Mouse (Mus musculus) CH12F3 (cell line): ENCODE data around the gene Nek6.

Experiments
- in situ Hi-C: fragments of 300-500 bp; cut with MboI; formaldehyde crosslinking; loops from 2 replicates; pipeline ENCODE4 v1.14.3; 2020; ENCODE audit warnings: low sequenced_read_pairs

Nek6 gene

GRCm38 (mm10) chr2:38511487-38512307 is at the start of gene Nek6:
Gene Nek6 (plus strand): TSS chr2:38511643.
- in situ Hi-C loops, result no loop called here

DNA sequence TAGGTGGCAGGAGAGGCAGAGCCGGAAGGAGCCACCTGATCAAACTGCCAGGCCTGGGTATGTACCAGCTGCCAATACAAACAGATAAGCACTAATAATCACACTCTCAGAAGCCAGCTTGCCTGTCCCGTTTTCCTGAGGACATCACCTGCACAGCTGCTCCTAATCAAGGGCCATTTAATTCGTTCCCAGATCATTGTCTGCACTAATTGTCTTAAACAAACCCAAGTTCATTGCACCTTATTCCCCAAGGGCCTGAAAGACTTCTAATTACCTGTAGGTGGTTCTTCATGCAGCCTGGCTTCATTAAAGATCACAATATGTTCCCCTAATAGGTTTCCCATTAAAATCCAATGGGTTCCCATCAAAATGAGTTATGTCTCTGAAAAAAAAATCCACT is 49.1 kb upstream of the Nek6 start:
- in situ Hi-C loops, result no loop called here

DNA sequence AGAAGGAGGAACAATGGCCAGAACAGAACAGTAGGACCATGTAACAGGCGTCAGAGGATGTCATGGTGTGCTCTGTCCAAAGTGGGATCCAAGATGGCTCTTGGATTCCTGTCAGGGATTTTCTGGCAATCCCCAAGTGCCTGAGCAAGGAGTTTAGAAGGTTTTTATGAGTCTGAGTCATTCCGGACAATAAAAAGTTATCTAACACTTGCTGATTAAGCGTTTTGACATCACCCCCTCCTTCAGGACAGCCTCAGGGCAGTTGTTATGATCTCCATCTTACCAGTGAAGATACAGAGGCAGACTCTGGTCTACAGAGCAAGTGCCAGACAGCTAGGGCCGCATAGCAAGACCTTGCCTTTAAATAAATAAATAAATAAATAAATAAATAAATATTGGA is 42.6 kb upstream of the Nek6 start:
- in situ Hi-C loops, result no loop called here

GRCm38 (mm10) chr2:38471745-38472144 is 39.7 kb upstream of the Nek6 start:
- in situ Hi-C loops, result no loop called here

DNA sequence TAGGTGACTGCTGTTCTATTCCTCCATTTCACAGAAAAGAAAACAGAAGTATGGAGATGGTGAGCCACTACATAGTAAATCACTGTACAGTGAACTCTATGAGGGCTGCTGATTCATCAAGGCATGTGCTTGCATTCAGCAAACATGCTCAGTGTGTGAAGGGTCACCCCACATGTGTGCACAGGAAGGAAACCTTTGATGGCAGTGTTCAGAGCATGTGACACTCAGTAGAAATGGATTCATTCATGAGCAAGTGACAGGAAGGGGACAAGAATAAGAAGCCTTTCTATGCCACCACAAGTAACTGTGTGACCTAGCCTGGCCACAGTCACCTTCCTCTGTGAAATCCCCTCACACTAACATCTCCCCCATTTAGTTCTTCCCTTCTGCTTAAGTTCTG is 38.6 kb upstream of the Nek6 start:
- in situ Hi-C loops, result no loop called here

DNA sequence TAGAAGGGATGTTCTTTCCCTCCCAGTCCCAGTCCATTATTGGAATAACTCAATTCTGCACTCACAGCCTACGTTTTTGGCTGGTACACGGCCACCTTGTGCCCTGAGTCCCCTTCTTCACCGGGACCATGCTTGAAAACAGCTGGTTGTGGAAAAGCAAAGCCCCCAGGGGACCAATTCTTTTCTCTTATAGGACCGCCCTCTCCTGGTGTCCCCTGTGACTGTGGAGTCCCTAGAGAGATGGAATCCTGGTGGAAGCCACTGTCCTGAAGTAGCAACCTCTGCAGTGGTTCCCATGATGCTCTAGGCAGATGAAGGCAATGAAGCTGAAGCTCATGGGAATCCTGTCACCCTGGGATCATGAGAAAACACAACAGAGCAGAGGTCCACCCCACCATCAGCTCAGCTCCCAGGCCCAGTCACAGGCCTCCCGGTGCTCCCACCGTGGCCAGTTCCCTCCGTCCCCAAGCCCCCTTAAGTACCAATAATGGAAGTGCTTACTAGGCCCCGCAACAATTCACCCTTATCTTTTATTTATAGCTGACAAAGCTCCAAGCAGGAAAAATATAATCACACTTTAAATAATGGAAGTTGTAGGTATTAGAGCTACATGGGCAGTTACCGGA is 34.5 kb upstream of the Nek6 start:
- in situ Hi-C loops, result no loop called here

GRCm38 (mm10) chr2:38477497-38477873 is 34.0 kb upstream of the Nek6 start:
- in situ Hi-C loops, result no loop called here

GRCm38 (mm10) chr2:38478683-38479082 is 32.8 kb upstream of the Nek6 start:
- in situ Hi-C loops, result no loop called here

DNA sequence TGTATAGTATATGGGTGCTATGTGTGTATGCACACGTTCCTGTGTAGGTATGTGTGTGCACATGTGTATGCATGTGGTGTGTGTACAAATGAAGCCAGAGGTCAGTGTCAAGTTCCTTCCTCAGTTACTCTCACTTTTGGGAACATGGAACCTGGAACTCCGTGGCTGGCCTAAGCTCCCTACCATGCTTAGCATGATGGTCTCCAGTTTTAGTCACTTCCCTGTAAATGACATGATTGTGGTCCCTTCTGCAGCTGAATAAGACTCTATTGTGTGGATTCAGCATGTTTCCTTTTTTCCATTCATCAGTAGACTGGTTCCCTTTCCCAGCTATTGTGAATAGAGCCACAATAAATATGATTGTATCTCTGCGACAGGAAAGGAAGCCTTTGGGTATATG is 31.9 kb upstream of the Nek6 start:
- in situ Hi-C loops, result no loop called here

GRCm38 (mm10) chr2:38481166-38481778 is 30.2 kb upstream of the Nek6 start:
- in situ Hi-C loops, result no loop called here

- in situ Hi-C loops, result no loop called here
These were observed 29.3 kb upstream of the Nek6 start for GRCm38 (mm10) chr2:38482122-38482521.

- in situ Hi-C loops, result no loop called here
These were observed 28.3 kb upstream of the Nek6 start for GRCm38 (mm10) chr2:38483058-38483704.

DNA sequence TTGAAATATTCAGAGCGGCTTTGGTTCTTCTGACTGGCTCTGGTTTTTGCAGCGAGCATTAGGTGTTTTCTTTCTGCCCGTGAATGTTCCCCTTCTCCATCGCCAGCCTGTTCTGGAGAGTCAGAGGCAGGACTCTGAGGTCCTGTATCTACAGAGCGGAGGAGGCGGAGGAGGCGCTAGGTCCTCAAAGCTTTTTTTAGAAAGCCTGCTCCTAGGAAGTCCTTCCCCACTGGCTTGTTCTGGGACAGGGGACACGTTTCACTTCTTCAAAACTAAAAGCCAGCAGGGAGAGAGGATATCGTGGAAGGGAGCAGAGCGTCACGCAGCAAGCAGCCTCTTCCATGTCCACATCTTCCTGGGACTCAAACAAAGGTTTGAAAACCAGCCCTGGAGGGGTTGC is 26.9 kb upstream of the Nek6 start:
- in situ Hi-C loops, result no loop called here

DNA sequence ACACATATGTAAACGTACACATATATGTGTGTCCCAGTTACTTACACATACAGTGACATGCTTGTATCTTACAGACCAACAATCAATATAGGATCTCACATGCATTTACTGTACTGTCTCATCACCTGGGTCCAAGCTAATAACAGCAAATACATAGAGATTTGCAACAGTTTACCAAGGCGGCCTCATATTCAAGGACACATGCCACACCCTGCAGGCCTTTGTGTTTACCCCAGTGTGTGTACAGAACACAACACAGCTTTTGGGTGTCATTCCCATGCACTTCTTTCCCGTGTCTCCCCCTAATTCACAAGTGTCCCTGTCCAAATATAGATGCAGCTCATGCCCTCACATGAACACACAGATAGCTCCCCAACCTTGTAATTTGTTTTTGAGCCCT is 26.0 kb upstream of the Nek6 start:
- in situ Hi-C loops, result no loop called here

DNA sequence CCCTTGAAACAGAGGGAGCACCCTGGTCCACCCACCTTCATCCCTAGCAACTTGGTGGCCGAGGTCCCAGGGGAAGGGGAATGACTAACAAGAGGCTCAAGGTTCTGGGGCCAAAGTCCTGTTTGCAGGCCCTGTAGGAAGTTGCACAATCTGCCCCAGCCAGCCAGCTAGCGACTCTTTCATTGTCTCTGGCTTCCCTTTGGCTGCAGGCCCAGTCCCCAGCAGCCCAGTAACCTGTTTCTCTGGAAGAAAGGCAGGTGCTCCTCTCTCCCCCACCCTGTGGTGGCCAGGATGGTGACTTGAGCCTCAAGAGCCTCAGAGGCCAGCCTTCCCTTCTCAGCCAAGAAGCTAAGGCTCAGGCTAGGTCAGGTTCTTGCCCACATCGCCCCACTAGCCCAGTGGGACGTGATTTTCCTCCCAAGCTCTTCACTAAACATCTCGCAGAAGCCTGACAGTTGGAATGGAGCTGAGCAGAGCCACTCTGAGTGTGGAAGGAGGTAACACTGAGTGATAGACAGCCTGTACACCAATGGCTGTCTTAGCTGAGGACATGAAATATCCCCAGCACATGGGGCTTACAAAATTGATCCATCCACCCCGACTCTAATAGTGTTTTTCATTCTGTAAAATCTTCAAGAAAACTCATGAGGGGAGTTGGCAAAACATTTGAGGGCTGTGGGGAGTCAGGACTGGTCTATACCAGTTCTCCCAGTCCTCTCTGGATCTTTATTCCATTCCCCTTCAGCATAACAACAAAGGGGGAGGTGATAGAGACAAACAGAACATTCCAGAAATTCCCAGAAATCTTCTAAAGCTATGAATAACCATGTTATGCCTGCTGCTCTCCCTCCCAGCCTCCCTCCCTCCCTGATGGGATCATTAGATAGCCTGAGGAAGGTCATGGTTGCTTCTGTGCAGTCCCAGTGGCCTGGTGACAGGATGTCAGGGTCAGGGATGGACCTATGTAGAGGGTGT is 25.2 kb upstream of the Nek6 start:
- in situ Hi-C loops, result no loop called here

DNA sequence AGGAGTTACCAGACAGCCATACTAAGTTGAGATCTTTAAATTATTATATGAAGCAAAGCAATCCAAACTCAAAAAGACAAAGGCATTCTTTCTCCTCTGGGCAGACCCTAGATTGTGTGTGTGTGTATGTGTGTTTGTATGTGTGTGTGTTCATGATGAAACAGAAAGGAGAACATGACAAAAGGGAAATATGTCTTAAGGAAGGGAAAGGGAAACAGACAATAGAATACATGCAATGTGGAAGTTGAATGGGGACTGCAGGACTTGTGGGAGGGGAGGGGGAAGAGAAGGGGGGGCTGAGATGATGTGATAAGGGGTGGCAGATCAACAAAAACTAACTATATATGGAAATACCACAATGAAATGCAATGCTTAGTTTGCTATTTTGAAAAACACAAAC is 13.8 kb upstream of the Nek6 start:
- in situ Hi-C loops, result no loop called here

DNA sequence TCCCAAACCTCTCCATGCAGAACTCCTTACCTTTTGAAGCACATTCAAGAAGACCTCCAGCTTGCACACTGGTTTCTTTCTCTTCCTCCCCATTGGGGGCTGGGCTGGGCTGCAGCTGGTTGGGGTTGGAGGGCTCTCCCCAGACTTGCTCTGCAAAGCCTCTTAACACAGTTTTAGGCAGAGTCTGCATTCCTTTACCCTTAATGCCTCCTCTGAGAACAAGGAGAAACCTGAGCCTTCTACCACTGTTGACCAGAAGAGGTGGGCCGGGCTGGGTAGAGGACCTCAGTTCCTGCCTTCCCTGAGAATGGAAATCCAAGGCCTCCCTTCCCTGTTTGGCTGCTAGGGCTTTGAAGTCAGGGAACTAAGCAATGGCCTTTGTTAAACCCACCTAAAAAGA is 9.8 kb upstream of the Nek6 start:
- in situ Hi-C loops, result no loop called here

GRCm38 (mm10) chr2:38502123-38502522 is 9.3 kb upstream of the Nek6 start:
- in situ Hi-C loops, result no loop called here

DNA sequence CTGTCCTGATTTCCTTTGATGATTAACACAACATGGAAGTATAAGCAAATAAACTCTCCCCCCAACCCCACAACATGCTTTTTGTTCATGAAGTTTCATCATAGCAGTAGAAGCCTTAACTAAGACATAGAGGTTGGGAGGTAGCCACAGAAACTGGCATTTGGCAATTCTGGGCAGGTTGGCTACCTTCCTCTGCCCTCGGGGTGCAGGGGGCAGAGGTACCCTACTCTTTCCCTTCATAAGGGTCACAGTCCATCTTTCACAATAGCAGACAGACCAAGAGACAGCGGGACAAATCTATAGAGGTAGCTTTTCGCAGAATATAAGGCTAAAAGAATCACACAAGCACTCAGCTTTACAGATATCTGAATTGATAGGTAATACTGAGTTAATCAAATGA is 8.7 kb upstream of the Nek6 start:
- in situ Hi-C loops, result no loop called here

GRCm38 (mm10) chr2:38504311-38504710 is 7.1 kb upstream of the Nek6 start:
- in situ Hi-C loops, result no loop called here

DNA sequence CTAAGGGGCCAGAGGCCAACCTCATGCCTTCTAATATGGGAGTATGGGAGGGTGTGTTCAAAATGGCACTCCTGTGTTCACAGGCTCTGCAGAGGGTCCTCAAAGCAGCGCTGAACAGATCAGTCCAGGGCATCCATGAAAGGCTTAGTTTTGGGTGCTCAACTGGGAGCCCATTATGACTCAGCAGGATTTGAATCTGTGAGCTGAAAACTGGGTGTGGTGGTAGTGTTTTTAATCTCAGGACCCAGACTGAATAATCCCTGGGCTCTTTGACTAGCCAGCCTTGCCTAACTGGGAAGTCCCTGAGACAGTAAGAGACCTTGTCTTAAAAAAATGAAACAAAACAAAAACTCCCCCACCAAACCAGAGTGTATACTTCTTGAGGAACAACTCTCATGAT is 4.3 kb upstream of the Nek6 start:
- in situ Hi-C loops, result no loop called here
